Mouse (Mus musculus): Measurements from ENCODE around the gene Dnajb3.
"Not testable (repeated sequence)": the region's sequence is repeated elsewhere in the genome, so short reads cannot be mapped to it uniquely, and the experiment has no call there.

The Dnajb3 gene

DNA sequence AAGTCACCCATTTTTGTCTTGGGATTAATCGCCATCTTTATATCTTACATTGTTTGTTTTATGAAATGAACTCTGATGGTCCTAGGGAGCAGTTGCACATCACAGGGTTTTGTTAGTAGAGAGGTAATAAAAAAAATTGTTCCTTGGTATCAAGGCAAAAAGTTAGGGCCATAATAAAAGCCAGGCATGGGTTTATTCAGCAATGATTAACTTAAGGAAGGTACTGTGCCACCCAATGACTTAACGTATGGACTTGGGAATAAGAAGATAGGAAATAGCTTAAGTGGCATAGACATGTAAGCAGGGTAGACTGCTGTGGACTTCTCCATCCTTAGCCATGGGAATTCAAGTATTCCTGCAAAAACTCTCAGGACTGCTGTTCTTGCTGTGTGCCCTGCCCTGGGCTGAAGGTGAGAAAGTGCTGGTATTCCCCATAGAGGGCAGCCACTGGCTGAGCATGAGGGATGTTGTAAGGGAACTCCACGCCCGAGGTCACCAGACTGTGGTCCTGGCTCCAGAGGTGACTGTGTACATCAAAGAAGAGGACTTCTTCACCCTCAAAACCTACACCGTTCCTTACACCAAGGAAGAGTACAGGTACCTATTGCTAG is 19.2 kb downstream of the Dnajb3 start:
- in situ Hi-C loops (cut with MboI; ENCODE audit: low pct_unique_long_range_greater_than_20kb in 1 of 2, low sequenced_read_pairs in 2 of 2, unreplicated experiment in 1 of 2) = no loop called here

DNA sequence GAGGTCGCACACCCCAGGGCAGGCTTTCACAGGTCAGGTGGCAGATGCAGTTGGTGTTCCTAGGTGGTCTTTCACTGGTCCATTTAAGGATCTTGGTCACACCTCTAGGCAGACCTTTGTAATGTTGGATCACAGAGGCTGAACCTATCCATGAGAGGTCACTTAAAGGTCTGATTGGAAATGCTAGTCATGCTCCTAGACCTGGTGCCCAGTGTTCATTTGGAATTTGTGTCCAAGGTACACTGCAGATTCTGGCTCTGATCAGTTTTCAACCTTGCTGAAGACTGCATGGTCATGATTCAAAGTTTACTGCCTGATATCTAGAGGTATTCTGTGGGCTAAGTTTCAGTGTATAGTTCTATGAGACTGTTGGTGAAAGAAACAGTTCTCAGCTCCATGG is 25.9 kb downstream of the Dnajb3 start:
- in situ Hi-C loops (cut with MboI; ENCODE audit: low pct_unique_long_range_greater_than_20kb in 1 of 2, low sequenced_read_pairs in 2 of 2, unreplicated experiment in 1 of 2) = no loop called here

DNA sequence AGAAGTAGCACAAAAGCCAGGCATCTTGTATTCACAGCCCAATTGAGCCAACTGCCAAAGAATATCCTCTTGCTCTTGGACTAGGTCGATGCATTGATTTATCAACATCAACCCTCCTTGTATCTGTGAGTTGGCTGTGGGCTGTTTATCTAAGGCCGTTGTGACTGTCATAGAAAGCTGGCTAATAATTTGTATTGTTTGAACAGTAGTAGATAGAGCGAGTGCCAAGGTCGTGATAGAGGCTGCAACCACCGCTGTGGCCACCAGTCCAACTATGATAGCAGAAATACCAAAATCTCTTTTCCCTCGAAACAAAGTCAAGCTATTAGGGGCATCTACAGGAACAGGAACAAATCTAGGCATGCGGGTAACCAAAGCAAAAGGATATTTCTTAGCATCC is 33.4 kb downstream of the Dnajb3 start:
- in situ Hi-C loops (cut with MboI; ENCODE audit: low pct_unique_long_range_greater_than_20kb in 1 of 2, low sequenced_read_pairs in 2 of 2, unreplicated experiment in 1 of 2) = not testable (repeated sequence)

DNA sequence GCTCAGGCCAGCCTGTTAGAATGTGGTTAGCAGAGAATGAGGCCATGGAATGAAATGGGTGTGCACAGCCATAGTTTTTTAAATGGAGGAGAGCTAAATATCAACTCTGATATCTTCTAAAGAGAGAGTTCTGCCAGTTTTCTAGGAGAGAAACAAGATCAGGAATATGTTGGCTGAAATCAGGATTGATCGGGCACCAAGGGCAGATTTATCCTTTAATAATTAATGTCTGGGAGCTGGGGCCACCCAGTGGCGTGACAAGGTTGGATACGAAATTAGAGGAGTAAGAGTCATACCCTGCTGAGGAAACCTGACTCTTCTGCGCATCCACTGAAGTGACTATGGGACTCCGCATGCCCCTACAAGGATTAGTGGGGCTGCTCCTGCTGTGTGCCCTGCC is 39.9 kb downstream of the Dnajb3 start, which contains the start of gene Ugt1a5:
Gene Ugt1a5, plus strand, starts transcription at position 302 of the 400 bp plus-strand sequence.
- in situ Hi-C loops (cut with MboI; ENCODE audit: low pct_unique_long_range_greater_than_20kb in 1 of 2, low sequenced_read_pairs in 2 of 2, unreplicated experiment in 1 of 2) = no loop called here

DNA sequence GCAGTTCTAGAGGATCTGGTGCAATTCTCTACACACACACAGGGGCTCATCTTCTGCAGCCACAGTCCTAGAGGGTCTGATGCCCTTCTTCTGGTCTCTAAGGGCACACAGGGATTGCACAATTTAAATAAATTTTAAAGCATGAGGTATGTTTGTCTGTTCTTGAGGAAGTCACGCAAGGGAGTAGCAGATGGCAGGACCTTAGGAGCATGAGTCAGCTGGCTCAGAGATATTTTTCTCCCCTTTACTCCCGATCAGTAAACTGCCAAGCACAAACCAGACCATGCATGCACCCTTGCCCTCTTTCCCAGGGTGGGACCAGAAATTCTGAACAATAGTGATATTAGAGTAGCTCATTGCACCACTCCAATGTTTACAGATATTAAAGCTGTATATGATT is 47.2 kb downstream of the Dnajb3 start:
- in situ Hi-C loops (cut with MboI; ENCODE audit: low pct_unique_long_range_greater_than_20kb in 1 of 2, low sequenced_read_pairs in 2 of 2, unreplicated experiment in 1 of 2) = no loop called here
